Mouse (Mus musculus) left cerebral cortex, adult 9 months (tissue): ENCODE data around the gene Nf1.
"Not testable (repeated sequence)": the region's sequence is repeated elsewhere in the genome, so short reads cannot be mapped to it uniquely, and the experiment has no call there.

Experiments
- DNase-seq, 2 experiments: peaks; one replicate each; pipeline ENCODE4 v3.0.0; 2022; ENCODE audit warnings: low spot score in 2 of 2

The Nf1 gene

GRCm38 (mm10) chr11:79339234-79339807, at the start of gene Nf1:
Gene Nf1, plus strand, starts transcription at chr11:79339693.
- DNase-seq, result peak; percentile 86 to 96

GRCm38 (mm10) chr11:79290473-79290872, 49.0 kb upstream of the Nf1 start:
- DNase-seq, result no peak

GRCm38 (mm10) chr11:79291651-79292050, 47.8 kb upstream of the Nf1 start:
- DNase-seq, result no peak

GRCm38 (mm10) chr11:79292130-79292529, 47.4 kb upstream of the Nf1 start:
- DNase-seq, result no peak

GRCm38 (mm10) chr11:79293025-79293424, 46.5 kb upstream of the Nf1 start:
- no peak for DNase-seq

- DNase-seq, result no peak
Measured at GRCm38 (mm10) chr11:79293971-79294370, 45.5 kb upstream of the Nf1 start.

GRCm38 (mm10) chr11:79296167-79296566, 43.3 kb upstream of the Nf1 start:
- peak in 1 of 2 experiments; percentile 49 for DNase-seq

GRCm38 (mm10) chr11:79296856-79297491, 42.5 kb upstream of the Nf1 start, which contains the start of gene Gm9964:
Gene Gm9964, minus strand, starts transcription at chr11:79296906.
- DNase-seq, result no peak

GRCm38 (mm10) chr11:79299719-79300431, 39.6 kb upstream of the Nf1 start:
- DNase-seq, result no peak

GRCm38 (mm10) chr11:79303109-79303508, 36.4 kb upstream of the Nf1 start:
- no peak for DNase-seq

GRCm38 (mm10) chr11:79304245-79304644, 35.2 kb upstream of the Nf1 start:
- DNase-seq, result not testable (repeated sequence)

GRCm38 (mm10) chr11:79305697-79306340, 33.7 kb upstream of the Nf1 start:
- no peak for DNase-seq

GRCm38 (mm10) chr11:79306510-79306909, 33.0 kb upstream of the Nf1 start:
- no peak for DNase-seq

GRCm38 (mm10) chr11:79306996-79307395, 32.5 kb upstream of the Nf1 start:
- DNase-seq, result peak in 1 of 2 experiments; percentile 15

- no peak for DNase-seq
Measured at GRCm38 (mm10) chr11:79307560-79308200, 31.8 kb upstream of the Nf1 start.

- DNase-seq, result no peak
Measured at GRCm38 (mm10) chr11:79310467-79310866, 29.0 kb upstream of the Nf1 start.

- DNase-seq, result no peak
Measured at GRCm38 (mm10) chr11:79316807-79317345, 22.6 kb upstream of the Nf1 start.

GRCm38 (mm10) chr11:79319807-79320206, 19.7 kb upstream of the Nf1 start:
- DNase-seq, result no peak

GRCm38 (mm10) chr11:79323985-79324685, 15.4 kb upstream of the Nf1 start:
- DNase-seq, result no peak

- DNase-seq, result no peak
Measured at GRCm38 (mm10) chr11:79325663-79326062, 13.8 kb upstream of the Nf1 start.

GRCm38 (mm10) chr11:79327106-79327505, 12.4 kb upstream of the Nf1 start:
- no peak for DNase-seq
